Mouse (Mus musculus) stomach, postnatal 0 days (tissue): ENCODE results near the gene St6galnac5.

ENCODE experiments used
- CTCF ChIP-seq: IDR thresholded peaks from 2 replicates; pipeline ENCODE4 v1.5.1; 2016; ENCODE audit warnings: antibody characterized with exemption, low read depth, mild to moderate bottlenecking, moderate library complexity
- EP300 ChIP-seq: optimal IDR thresholded peaks from 2 replicates; pipeline ENCODE3; 2016; ENCODE audit warnings: antibody characterized with exemption

DNA sequence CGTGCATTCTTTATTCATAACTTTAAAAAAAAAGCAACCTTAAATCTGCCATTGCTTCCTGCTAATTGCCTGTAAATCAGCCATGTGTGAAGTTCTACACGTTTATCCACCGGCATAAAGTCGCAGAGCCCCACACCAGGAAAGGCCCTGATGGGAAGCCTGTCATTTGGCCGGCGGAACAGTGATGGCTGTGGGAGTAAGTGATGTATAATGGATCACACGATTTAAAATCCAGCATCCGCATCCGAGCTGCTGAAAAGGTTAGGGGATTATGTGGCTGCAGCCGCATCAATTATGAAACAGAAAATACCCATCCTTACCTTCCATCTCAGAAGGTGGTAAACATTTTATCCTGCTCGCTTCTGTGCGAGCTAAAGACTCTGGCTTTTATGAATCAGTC lies 110.0 kb downstream of the St6galnac5 start:
- TF ChIP-seq CTCF (no peak), EP300 (no peak)
